Mouse (Mus musculus): ENCODE results near the gene Enah. TPM values are rescaled to one million over a fixed set of nuclear protein-coding genes. Genes with fewer than 3 reads are reported as not detected.

Gene Enah
- total RNA-seq, 2 experiments from 2014 or later: 196 to 207 TPM

Other genes with a start within 250 kb of the Enah start
- 10 to 100 TPM; 46.0 to 47.7 TPM for gene Lbr, start 176.9 kb downstream of the Enah start, total RNA-seq (2021)
- gene Srp9, start 104.7 kb upstream of the Enah start, total RNA-seq (2021): 10 to 100 TPM; 48.7 to 50.8 TPM
- gene Vmn1r1, start 144.5 kb upstream of the Enah start, total RNA-seq (2021): not detected